Mouse (Mus musculus): ENCODE data around the gene Myadm.

- TF ChIP-seq CTCF (conservative IDR thresholded peaks at IDR 0.05; ENCODE audit: low read length): no peak
- no peak for TF ChIP-seq POU5F1 (IDR thresholded peaks at IDR 0.05; ENCODE audit: borderline replicate concordance, low read length)
Measured at GRCm38 (mm10) chr7:3333542-3333941, 44.7 kb downstream of the Myadm start.

All from E14TG2a.4 (cell line).